Mouse (Mus musculus) E14TG2a.4 (cell line): ENCODE data around the gene C1qc.

ENCODE experiments used
- CTCF ChIP-seq: conservative IDR thresholded peaks from 2 replicates; pipeline ENCODE4 v1.5.1; 2014; ENCODE audit warnings: low read length
- NANOG ChIP-seq: IDR thresholded peaks from 2 replicates; pipeline ENCODE4 v1.6.1; 2014; ENCODE audit warnings: borderline replicate concordance, low read length, mixed read lengths
- POU5F1 ChIP-seq: IDR thresholded peaks from 2 replicates; pipeline ENCODE4 v1.6.1; 2014; ENCODE audit warnings: low read length, borderline replicate concordance

DNA sequence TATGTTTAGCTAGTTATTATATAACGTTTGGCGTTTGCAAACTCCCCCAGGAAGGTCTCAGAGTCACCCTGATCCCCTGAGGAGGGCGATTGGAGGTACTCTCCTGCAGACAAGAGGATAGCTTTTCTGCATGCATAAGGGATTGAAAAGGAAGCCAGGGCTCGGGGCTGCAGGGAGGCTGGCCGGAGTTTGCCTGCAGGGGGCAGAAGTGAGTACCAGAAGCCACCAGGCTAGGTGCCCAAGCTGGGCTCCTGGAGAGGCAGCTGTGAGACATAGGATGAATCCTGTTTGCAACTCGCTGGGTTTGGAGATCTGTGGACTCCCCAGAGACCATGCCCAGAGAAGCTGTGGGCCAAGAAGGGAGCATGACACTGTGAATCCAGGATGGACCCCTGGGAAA is 37.8 kb downstream of the C1qc start:
- peak; percentile 66 for TF ChIP-seq CTCF
- TF ChIP-seq NANOG, result no peak
- TF ChIP-seq POU5F1, result no peak
